Mouse (Mus musculus) adrenal gland, postnatal 25 days (tissue): ENCODE data around the gene Dstyk. TPM values are rescaled to one million over a fixed set of nuclear protein-coding genes. Genes with fewer than 3 reads are reported as not detected.

Experiments used
- DNase-seq: peaks from one replicate; pipeline ENCODE4 v3.0.0; 2021; ENCODE audit warnings: mixed read lengths
- total RNA-seq: library from RNA; stranded (reverse); gene quantifications from 2 replicates; pipeline ENCODE4 v1.2.3, GENCODE M21; 2021

Dstyk gene
- total RNA-seq, 1 experiment from 2014 or later = 26.8 TPM

DNA sequence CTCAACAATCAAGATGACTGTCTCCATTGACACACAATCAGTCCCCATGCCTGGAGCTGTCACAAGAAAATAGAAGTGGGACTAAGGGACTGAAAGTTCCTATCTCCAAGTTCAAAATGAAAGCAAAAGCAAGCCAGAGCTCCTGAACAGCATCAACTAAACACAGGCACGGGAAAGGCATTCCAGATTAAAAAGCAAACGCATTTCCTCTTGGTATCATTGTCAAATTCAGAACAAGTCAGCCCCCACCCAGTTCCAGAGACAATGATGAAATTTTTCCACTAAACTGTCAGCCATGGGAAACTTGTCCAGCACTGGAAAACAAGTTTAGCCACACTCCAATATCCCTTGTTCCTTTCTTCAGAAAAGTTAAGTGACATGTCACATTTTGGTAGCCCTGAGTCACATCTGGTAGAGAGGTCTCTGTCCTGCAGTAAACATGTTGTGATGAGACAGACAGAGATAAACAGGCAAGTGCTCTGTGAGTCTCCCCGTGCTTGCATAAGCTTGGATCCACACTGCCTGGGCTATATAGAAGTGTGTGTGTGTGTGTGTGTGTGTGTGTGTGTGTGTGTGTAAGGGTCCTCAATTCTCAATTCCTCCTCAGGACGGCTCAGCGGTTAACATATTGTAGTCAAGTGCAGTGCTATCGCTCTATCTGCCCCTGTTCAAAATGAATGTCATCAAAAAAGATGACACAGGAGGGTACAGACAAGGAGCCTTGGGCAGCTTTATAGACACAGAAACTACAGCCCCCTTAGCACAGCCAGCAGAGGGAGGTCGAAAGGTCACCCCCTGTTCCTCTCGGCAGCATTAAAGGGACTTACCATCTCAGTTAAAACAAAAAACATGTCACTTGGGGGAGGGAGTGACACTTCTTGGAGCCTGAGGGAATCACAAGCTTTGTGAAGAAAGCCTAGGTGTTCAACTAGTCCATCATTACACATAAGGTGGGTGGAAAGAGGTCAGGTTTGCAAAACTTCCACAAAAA lies 28.2 kb upstream of the Dstyk start:
- DNase-seq = no peak

GRCm38 (mm10) chr1:132389886-132390585 lies 27.3 kb upstream of the Dstyk start:
- no peak for DNase-seq

DNA sequence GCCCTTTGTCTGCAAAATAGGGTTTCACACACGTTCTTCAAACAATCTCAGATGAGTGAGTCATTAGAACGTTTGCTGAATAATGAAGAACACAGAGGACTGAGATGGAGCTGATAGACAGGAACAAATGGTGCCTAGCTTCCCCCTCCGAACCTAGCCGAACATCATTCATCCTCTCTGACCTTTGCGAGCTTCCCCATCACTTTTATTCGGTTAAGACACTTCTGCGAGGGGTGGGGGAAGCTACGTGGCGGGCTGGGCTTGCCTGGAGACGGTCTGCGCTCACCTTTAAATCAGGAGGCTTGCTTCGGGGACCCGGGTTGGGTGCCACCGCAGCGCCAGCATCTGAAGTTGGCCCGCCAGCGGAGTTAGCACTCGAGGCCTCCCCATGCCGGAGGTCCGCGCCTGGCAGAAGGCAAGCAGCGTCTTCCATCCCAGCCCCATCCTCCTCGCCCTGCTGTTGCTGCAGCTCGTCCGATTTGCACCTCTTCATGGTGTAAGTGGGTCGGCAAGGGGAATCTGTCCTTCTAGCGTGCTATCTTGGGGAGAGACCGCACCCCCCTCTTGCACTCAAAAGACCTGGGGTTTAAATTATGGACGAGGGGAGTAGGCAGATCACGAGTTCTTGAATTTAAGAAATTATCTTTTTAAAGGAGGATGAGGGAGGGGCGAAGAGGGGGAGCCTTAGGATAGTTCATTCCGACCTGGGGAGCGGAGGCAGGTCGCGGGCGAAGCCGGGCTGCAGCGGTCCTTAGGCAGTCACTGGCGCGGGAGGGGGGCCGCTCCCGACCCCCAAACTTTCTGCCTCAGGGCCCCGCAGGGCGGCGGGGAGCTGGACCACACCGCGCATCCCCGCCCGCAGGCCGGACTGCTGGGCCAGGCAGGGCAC lies 26.4 kb upstream of the Dstyk start, which contains the start of gene Tmcc2:
Gene Tmcc2 (minus strand): TSS at position 591 of the 889 bp plus-strand sequence.
- DNase-seq = no peak

- DNase-seq = peak; percentile 76
Measured at GRCm38 (mm10) chr1:132391580-132392022, 25.8 kb upstream of the Dstyk start.

- DNase-seq = no peak
Measured at GRCm38 (mm10) chr1:132392872-132393271, 24.5 kb upstream of the Dstyk start.

DNA sequence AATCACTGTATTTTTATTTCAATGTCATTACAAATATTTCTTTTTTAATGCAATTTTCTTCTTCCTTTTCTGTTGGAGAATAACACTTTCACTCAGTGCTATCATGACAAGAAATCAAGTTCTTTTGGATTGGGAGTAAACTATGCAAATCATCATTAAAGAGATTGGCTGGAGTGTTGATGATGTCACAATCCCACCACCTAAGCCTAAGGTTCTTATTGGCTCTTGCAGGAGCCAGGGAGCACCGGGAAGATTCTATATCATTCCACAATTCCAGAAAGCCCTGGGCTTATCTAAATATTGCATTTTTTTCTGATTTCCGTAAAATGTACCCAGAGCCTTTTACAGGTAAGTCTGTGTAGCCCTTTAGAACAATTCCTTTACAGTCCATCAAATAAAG lies 20.6 kb upstream of the Dstyk start:
- no peak for DNase-seq

DNA sequence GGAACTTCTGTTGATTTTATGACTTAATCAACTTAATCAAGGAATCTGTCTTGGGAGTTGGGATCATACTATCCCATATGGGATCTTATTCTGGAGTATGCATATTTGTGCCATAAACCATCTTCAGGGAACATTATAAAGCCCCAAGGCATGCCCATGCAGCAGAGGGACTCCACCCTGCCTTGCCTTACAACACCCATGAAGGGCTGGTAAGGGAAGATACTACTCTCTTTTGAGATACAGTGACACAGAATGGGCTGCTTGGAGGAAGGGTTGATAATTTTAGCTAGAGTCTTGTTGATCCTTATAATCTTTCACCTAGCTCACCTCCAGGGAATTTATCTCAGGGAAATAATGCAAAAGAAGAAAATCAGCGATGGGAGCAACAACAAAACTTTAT lies 16.8 kb upstream of the Dstyk start:
- no peak for DNase-seq

DNA sequence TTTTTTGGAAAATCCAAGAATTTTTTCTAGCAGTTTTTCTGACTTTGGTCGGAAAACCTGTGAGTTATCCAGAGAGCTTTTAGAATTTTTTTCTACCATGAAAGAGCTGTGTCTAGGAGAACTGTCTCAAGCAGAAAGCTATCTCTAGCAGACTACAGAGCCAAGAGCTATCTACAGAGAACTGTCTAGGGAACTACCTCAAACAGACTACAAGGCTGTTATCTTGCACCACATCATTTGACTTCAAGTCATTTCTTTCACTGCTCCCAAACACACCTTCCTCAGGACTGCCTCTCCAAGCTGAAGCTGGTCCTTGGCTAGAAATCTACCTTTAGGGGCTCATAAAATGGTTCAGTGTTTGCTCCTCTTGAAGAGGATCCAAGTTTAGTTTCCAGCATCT lies 15.5 kb upstream of the Dstyk start:
- DNase-seq = no peak

GRCm38 (mm10) chr1:132410657-132411056 lies 6.7 kb upstream of the Dstyk start:
- DNase-seq = no peak

GRCm38 (mm10) chr1:132416244-132416942 lies 962 bp upstream of the Dstyk start:
- no peak for DNase-seq

DNA sequence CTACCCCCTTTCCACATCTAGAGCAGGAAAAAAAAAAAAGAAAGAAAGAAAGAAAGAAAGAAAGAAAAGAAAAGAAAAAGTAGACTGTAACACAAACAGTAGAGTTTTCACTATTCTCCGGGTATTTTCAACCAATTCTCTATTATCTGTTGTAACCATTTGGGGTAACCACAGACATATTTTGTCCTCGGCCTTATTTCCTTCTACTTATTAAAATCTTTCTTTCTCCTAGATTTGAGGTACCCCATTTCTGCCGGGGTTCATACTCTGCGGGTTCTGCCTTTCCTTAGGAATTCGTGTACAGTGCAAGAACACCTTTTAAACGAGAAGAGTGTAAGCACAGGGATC lies 438 bp upstream of the Dstyk start:
- no peak for DNase-seq

GRCm38 (mm10) chr1:132420206-132420605 lies 2.9 kb downstream of the Dstyk start:
- no peak for DNase-seq

- no peak for DNase-seq
Measured at GRCm38 (mm10) chr1:132420662-132421061, 3.3 kb downstream of the Dstyk start.

GRCm38 (mm10) chr1:132422912-132423696 lies 5.7 kb downstream of the Dstyk start:
- DNase-seq = no peak

GRCm38 (mm10) chr1:132425600-132425999 lies 8.2 kb downstream of the Dstyk start:
- no peak for DNase-seq

GRCm38 (mm10) chr1:132430818-132431217 lies 13.5 kb downstream of the Dstyk start:
- DNase-seq = no peak

GRCm38 (mm10) chr1:132431716-132432115 lies 14.4 kb downstream of the Dstyk start:
- DNase-seq = peak; percentile 24

DNA sequence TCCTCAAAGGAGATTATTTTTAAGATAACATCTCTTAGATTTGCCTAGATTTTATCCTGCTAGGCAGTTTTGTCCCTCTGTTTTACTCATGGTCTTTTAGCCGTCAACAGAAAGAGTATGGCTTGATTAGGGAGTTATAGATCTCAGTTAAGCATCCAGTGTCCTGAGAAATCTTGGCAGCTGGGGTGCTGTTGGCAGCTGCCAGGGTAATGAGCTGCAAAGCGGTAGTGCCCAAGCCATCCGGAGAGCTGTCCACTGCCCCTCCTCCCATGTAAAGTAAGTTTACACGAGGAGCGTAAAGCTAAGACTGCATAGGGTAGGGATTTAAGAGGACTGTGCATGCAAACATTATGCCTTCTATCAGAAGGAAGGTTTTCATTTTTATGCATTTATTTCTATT lies 16.0 kb downstream of the Dstyk start:
- DNase-seq = no peak

DNA sequence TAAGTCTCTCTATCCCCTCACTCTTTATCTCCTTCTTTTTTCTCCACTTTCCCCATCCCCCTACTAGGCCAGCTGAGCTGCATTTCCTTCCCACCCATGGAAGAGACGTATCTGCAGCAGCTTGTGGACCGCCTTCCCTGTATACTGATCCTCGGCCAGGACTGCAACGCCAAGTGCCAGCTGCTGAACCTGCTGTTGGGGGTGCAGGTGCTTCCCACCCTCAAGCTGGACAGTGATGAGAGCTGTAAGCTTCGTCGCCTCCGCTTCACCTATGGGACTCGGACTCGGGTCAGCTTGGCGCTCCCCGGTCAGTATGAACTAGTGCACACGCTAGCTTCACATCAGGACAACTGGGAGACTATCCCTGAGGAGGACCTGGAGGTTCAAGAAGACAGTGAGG lies 16.7 kb downstream of the Dstyk start:
- no peak for DNase-seq

- DNase-seq = no peak
Measured at GRCm38 (mm10) chr1:132436320-132436958, 19.1 kb downstream of the Dstyk start.
